Mouse (Mus musculus): ENCODE measurements around the gene Galm.

GRCm38 (mm10) chr17:80179959-80180358 lies 52.7 kb downstream of the Galm start:
- TF ChIP-seq CTCF (IDR thresholded peaks at IDR 0.05; ENCODE audit: control insufficient read depth, insufficient read depth, insufficient replicate concordance, low read depth, low read length) (peak; percentile 89; the same call in 1 of the 2 replicates), POLR2A (IDR thresholded peaks at IDR 0.05; ENCODE audit: control insufficient read depth, low read depth, low read length) (no peak)
